ENCODE assay signal across 19 mouse cellular contexts in genomic region chr3:29114517-29114916, GRCm38 (mm10). TPM values are rescaled to one million over a fixed set of nuclear protein-coding genes. Genes with fewer than 3 reads are reported as not detected.
"Had no signal": no experiment of that assay in that cellular context is flagged by ENCODE, and none has a peak within 500 bp of the region (broad histone marks: within the 10 kb centered on the region; RNA-seq: fewer than 3 reads in every experiment).

No protein-coding gene starts in this region.

- H3K27me3 ChIP-seq: liver, embryonic 15.5 days; lung, embryonic 15.5 days; megakaryocyte, embryonic 14.5 days; midbrain, embryonic 13.5 days; midbrain, embryonic 15.5 days; neural tube, embryonic 12.5 days; stomach, embryonic 15.5 days had no signal

- H3K27ac ChIP-seq: liver, embryonic 15.5 days; lung, embryonic 15.5 days; macrophage; midbrain, embryonic 13.5 days; midbrain, embryonic 15.5 days; neural tube, embryonic 12.5 days; stomach, embryonic 15.5 days; stomach, postnatal 0 days had no signal

- H3K4me3 ChIP-seq: liver, embryonic 15.5 days; lung, embryonic 15.5 days; megakaryocyte, embryonic 14.5 days; midbrain, embryonic 13.5 days; midbrain, embryonic 15.5 days; neural tube, embryonic 12.5 days; stomach, embryonic 15.5 days had no signal

- H3K4me1 ChIP-seq: liver, embryonic 15.5 days; lung, embryonic 15.5 days; megakaryocyte, embryonic 14.5 days; midbrain, embryonic 15.5 days; neural tube, embryonic 12.5 days; stomach, embryonic 15.5 days had no signal

- DNase-seq: liver, postnatal 0 days; lung, adult 2 months; lung, postnatal 14 days; right cerebral cortex, postnatal 14 days; thymus, adult 2 months; thymus, postnatal 36 days had no signal

- H3K9ac ChIP-seq: liver, embryonic 15.5 days; liver, postnatal 0 days; lung, embryonic 15.5 days; midbrain, embryonic 13.5 days; midbrain, embryonic 15.5 days; neural tube, embryonic 12.5 days; stomach, embryonic 15.5 days had no signal

- H3K36me3 ChIP-seq: liver, embryonic 15.5 days; lung, embryonic 15.5 days; midbrain, embryonic 13.5 days; midbrain, embryonic 15.5 days; neural tube, embryonic 12.5 days; stomach, embryonic 15.5 days had no signal

- ATAC-seq: liver, postnatal 0 days; lung, postnatal 0 days; midbrain, embryonic 13.5 days; midbrain, embryonic 15.5 days had no signal

RNA-seq across cellular contexts. Expression of gene Egfem1, which starts 32.7 kb away (rescaled TPM):
- total RNA-seq: monocyte, adult 5-6 weeks; neutrophil, adult 5-6 weeks had no signal
- polyA plus RNA-seq: macrophage; spleen, adult 2 months; thymus, adult 2 months had no signal
